Mouse (Mus musculus): ENCODE data around the gene Mad1l1. TPM values are rescaled to one million over a fixed set of nuclear protein-coding genes. Genes with fewer than 3 reads are reported as not detected.

Gene Mad1l1
- polyA plus RNA-seq, 2 experiments, result 31.8 to 38.2 TPM

DNA sequence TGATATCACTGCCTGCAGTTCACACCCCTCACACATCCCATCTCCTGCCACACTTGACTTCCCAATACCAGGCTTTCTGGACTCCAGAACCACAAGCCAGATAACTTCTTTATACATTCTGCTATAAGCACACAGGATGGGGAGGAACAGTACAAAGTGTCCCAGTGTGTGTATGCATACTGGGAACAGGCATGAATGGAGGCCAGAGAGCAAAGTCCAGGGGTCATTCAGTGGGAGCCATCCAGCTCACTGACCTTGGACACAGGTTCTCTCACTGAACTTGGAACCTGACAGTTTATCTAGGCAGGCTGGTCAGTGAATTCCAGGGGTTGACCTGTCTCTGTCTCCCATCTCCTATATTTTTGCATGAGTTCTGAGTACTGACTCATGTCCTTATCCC is 203.4 kb downstream of the Mad1l1 start:
- no peaks in the 10 kb centered on the region for H3K27me3 ChIP-seq (ENCODE audit: control insufficient read depth, insufficient read depth, low read length)
- no peak overlapping the region for H3K4me3 ChIP-seq (replicated peaks; ENCODE audit: low read length)
- peaks cover 5% of the 10 kb centered on the region; the same call in 1 of the 2 replicates for H3K4me1 ChIP-seq (ENCODE audit: control insufficient read depth, insufficient read depth, low read length)
- H3K9ac ChIP-seq (ENCODE audit: low read depth, low read length, severe bottlenecking), result no peak overlapping the region
- peaks cover 5% of the 10 kb centered on the region; the same call in 1 of the 2 replicates for H3K36me3 ChIP-seq (ENCODE audit: control insufficient read depth, insufficient read depth, low read length)
- H3K4me2 ChIP-seq (replicated peaks; ENCODE audit: low read depth, low read length, severe bottlenecking), result no peak overlapping the region
- no peak overlapping the region for H3K27ac ChIP-seq (replicated peaks; ENCODE audit: low read depth, low read length)
- no peak for TF ChIP-seq POLR2A (IDR thresholded peaks at IDR 0.05; ENCODE audit: borderline replicate concordance, extremely low read depth, insufficient read depth, insufficient read length)
- DNase-seq (ENCODE audit: low spot score), result no peak
- H3K9me3 ChIP-seq (ENCODE audit: control insufficient read depth, low read length), result no peaks in the 10 kb centered on the region
- ATAC-seq (ENCODE audit: low FRiP score, low read depth), result no peak

DNA sequence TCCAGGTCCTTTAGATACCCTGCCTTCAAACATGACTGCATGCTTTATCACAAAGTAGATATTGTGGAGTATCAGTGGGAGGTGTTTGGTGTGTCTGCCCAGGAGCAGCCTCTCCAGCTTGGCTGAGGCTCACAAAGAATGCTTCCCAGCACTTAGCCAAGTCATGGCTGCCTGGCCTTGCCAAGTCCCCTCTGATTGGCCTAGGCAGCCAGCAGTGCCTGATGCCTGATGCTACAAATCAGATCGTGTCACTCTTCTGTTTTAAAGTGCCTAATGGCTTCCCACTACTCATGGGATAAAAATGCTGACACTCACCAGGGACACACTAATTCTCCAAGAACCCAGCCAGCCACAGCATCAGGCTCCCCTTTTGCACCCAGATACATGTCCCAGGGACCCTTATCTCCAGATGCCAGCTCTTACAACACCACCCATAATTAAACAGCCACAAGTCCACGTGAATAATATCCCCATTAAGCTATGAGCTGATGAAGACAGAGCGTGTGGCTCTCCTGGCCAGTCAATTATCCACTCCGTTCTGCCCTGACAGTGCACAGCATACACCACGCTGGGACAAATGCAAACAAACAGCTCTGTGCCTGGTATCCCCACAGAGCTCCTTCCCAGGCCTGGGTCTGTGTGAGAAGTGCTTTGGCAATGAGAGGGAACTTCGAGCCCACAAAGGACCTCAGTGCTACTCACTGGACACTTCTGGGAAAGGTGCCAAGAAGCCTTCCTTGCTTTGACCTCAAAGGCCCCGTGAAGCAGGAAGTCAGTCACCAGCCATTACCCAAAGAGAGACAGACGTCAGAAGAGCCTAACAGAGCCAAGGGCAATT is 205.7 kb downstream of the Mad1l1 start:
- ATAC-seq (ENCODE audit: low FRiP score, low read depth) (no peak), DNase-seq (ENCODE audit: low spot score) (peak; percentile 68)
- Histone ChIP-seq H3K4me1 (ENCODE audit: control insufficient read depth, insufficient read depth, low read length) (no peaks in the 10 kb centered on the region), H3K27me3 (ENCODE audit: control insufficient read depth, insufficient read depth, low read length) (no peaks in the 10 kb centered on the region), H3K27ac (replicated peaks; ENCODE audit: low read depth, low read length) (no peak overlapping the region), H3K9ac (ENCODE audit: low read depth, low read length, severe bottlenecking) (no peak overlapping the region), H3K4me2 (replicated peaks; ENCODE audit: low read depth, low read length, severe bottlenecking) (no peak overlapping the region), H3K4me3 (replicated peaks; ENCODE audit: low read length) (no peak overlapping the region), H3K36me3 (ENCODE audit: control insufficient read depth, insufficient read depth, low read length) (peaks cover 14% of the 10 kb centered on the region; the same call in 1 of the 2 replicates), H3K9me3 (ENCODE audit: control insufficient read depth, low read length) (no peaks in the 10 kb centered on the region)
- TF ChIP-seq POLR2A (IDR thresholded peaks at IDR 0.05; ENCODE audit: borderline replicate concordance, extremely low read depth, insufficient read depth, insufficient read length), result no peak
- WGBS, result 35% methylated on average over 8 of the region's 8 CpGs

DNA sequence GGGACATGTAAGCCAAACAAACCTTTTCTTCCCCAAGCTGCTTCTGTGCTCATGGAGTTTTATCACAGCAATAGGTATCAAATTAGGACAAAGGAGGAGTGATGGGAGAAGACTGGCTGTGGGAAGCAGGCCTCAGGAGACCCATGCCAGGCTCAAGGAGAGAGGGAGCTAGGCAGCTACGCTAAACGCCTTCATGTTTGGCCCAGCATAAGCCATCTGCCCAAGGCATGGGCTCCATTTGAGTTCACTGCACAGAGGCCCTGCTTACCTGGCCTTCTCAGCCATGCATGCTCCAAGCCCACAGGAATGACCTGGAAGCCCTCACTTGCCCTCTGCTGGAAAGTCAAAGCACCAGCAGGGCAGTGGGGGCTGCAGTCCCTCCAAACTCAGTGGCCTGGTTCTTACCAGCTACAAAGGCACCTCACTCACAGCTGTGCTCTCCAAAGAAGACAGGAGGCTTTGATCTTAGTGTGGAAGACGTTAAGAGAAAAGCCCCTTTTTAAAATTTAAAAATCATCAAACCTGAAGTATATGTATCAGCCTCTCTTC is 206.8 kb downstream of the Mad1l1 start:
- DNase-seq (ENCODE audit: low spot score) (no peak), ATAC-seq (ENCODE audit: low FRiP score, low read depth) (no peak)
- TF ChIP-seq POLR2A (IDR thresholded peaks at IDR 0.05; ENCODE audit: borderline replicate concordance, extremely low read depth, insufficient read depth, insufficient read length), result no peak
- 61% methylated on average over 3 of the region's 3 CpGs for WGBS
- Histone ChIP-seq H3K27ac (replicated peaks; ENCODE audit: low read depth, low read length) (no peak overlapping the region), H3K4me3 (replicated peaks; ENCODE audit: low read length) (no peak overlapping the region), H3K4me1 (ENCODE audit: control insufficient read depth, insufficient read depth, low read length) (no peaks in the 10 kb centered on the region), H3K27me3 (ENCODE audit: control insufficient read depth, insufficient read depth, low read length) (no peaks in the 10 kb centered on the region), H3K36me3 (ENCODE audit: control insufficient read depth, insufficient read depth, low read length) (peaks cover 15% of the 10 kb centered on the region; the same call in 1 of the 2 replicates), H3K9me3 (ENCODE audit: control insufficient read depth, low read length) (no peaks in the 10 kb centered on the region), H3K9ac (ENCODE audit: low read depth, low read length, severe bottlenecking) (no peak overlapping the region), H3K4me2 (replicated peaks; ENCODE audit: low read depth, low read length, severe bottlenecking) (no peak overlapping the region)

- no peaks in the 10 kb centered on the region for H3K4me1 ChIP-seq (ENCODE audit: control insufficient read depth, insufficient read depth, low read length)
- H3K9ac ChIP-seq (ENCODE audit: low read depth, low read length, severe bottlenecking), result no peak overlapping the region
- ATAC-seq (ENCODE audit: low FRiP score, low read depth), result no peak
- WGBS, result 95% methylated on average over 2 of the region's 2 CpGs
- H3K36me3 ChIP-seq (ENCODE audit: control insufficient read depth, insufficient read depth, low read length), result peaks cover 15% of the 10 kb centered on the region; the same call in 1 of the 2 replicates
- H3K9me3 ChIP-seq (ENCODE audit: control insufficient read depth, low read length), result no peaks in the 10 kb centered on the region
- no peak for DNase-seq (ENCODE audit: low spot score)
- no peaks in the 10 kb centered on the region for H3K27me3 ChIP-seq (ENCODE audit: control insufficient read depth, insufficient read depth, low read length)
- H3K27ac ChIP-seq (replicated peaks; ENCODE audit: low read depth, low read length), result no peak overlapping the region
- no peak for TF ChIP-seq POLR2A (IDR thresholded peaks at IDR 0.05; ENCODE audit: borderline replicate concordance, extremely low read depth, insufficient read depth, insufficient read length)
- no peak overlapping the region for H3K4me2 ChIP-seq (replicated peaks; ENCODE audit: low read depth, low read length, severe bottlenecking)
- no peak overlapping the region for H3K4me3 ChIP-seq (replicated peaks; ENCODE audit: low read length)
Observed at GRCm38 (mm10) chr5:140113281-140113680, 208.1 kb downstream of the Mad1l1 start.

DNA sequence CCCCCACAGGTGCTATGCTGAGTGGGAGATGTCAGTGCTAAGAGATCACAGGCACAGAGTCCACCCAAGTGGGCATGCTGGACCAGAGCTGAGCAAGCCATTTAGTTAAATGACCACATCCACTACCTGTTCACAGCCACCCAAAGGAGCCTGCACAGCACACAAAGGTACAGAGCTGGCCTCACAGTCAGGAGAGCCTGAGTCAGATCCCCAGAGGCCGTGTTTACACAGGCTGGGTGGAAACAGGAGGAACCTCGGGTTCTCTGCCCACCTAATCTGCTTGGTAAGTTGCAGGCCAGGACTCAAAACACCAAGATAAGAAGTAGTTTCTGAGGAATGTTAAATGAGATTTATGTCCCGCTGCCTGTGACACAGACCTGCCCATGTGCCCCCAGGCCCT is 211.3 kb downstream of the Mad1l1 start:
- 58% methylated on average over 3 of the region's 3 CpGs for WGBS
- DNase-seq (ENCODE audit: low spot score) (no peak), ATAC-seq (ENCODE audit: low FRiP score, low read depth) (no peak)
- H3K27ac ChIP-seq (replicated peaks; ENCODE audit: low read depth, low read length), result no peak overlapping the region
- no peak overlapping the region for H3K4me2 ChIP-seq (replicated peaks; ENCODE audit: low read depth, low read length, severe bottlenecking)
- no peak overlapping the region for H3K9ac ChIP-seq (ENCODE audit: low read depth, low read length, severe bottlenecking)
- H3K27me3 ChIP-seq (ENCODE audit: control insufficient read depth, insufficient read depth, low read length), result no peaks in the 10 kb centered on the region
- H3K9me3 ChIP-seq (ENCODE audit: control insufficient read depth, low read length), result no peaks in the 10 kb centered on the region
- peaks cover 11% of the 10 kb centered on the region; the same call in 1 of the 2 replicates for H3K36me3 ChIP-seq (ENCODE audit: control insufficient read depth, insufficient read depth, low read length)
- no peak for TF ChIP-seq POLR2A (IDR thresholded peaks at IDR 0.05; ENCODE audit: borderline replicate concordance, extremely low read depth, insufficient read depth, insufficient read length)
- no peak overlapping the region for H3K4me3 ChIP-seq (replicated peaks; ENCODE audit: low read length)
- peaks cover 4% of the 10 kb centered on the region; the same call in 1 of the 2 replicates for H3K4me1 ChIP-seq (ENCODE audit: control insufficient read depth, insufficient read depth, low read length)
